Mouse (Mus musculus) testis, adult 2 months (tissue): ENCODE measurements around the gene Cxcl12.

Experiments
- CTCF ChIP-seq: fragments of 200-500 bp; IDR thresholded peaks from 2 replicates; pipeline ENCODE4 v1.5.1; 2012; ENCODE audit warnings: low read depth, mild to moderate bottlenecking, inconsistent platforms, low read length, moderate library complexity; ENCODE audit not compliant: control insufficient read depth, insufficient read depth, insufficient replicate concordance
- POLR2A ChIP-seq: fragments of 200-500 bp; IDR thresholded peaks from 2 replicates; pipeline ENCODE4 v1.6.1; 2012; ENCODE audit warnings: low read depth, mild to moderate bottlenecking, inconsistent platforms, low read length, moderate library complexity; ENCODE audit not compliant: control insufficient read depth

GRCm38 (mm10) chr6:117219300-117219680 is 51.0 kb downstream of the Cxcl12 start:
- TF ChIP-seq POLR2A (no peak), CTCF (no peak)
